Mouse (Mus musculus): Measurements from ENCODE around the gene H2-DMb2. TPM values are rescaled to one million over a fixed set of nuclear protein-coding genes. Genes with fewer than 3 reads are reported as not detected.

H2-DMb2 gene
- polyA plus RNA-seq, 1 experiment from 2014 or later = 15.3 TPM

- H3K4me2 ChIP-seq (ENCODE audit: low read length) = no peak overlapping the region
- 77% methylated on average over 5 of the region's 6 CpGs for WGBS
Observed at GRCm38 (mm10) chr17:34108460-34108859, 34.6 kb upstream of the H2-DMb2 start.

GRCm38 (mm10) chr17:34109038-34109805 is 33.9 kb upstream of the H2-DMb2 start:
- peak; percentile 53 for TF ChIP-seq CTCF (IDR thresholded peaks at IDR 0.05; ENCODE audit: low read depth)
- no peak overlapping the region for H3K4me3 ChIP-seq (replicated peaks; ENCODE audit: low read depth, low read length)
- H3K36me3 ChIP-seq (ENCODE audit: insufficient read depth, low read length) = peaks cover 44% of the 10 kb centered on the region
- DNase-seq (ENCODE audit: low spot score) (peak; percentile 59), ATAC-seq (replicated peaks; ENCODE audit: low FRiP score, low read depth) (no peak)
- no peaks in the 10 kb centered on the region for H3K4me1 ChIP-seq (replicated peaks; ENCODE audit: insufficient read depth, low read length)
- 75% methylated on average over 14 of the region's 14 CpGs for WGBS
- H3K4me2 ChIP-seq (ENCODE audit: low read length) = no peak overlapping the region
- H3K27ac ChIP-seq = no peak overlapping the region
- H3K9ac ChIP-seq (ENCODE audit: low read depth, low read length) = no peak overlapping the region
- no peaks in the 10 kb centered on the region for H3K9me3 ChIP-seq (replicated peaks; ENCODE audit: low read length)
- H3K27me3 ChIP-seq (ENCODE audit: insufficient read depth, low read length) = no peaks in the 10 kb centered on the region

More at GRCm38 (mm10) chr17:34108460-34108859, 34.6 kb upstream of the H2-DMb2 start:
- no peak overlapping the region for H3K27ac ChIP-seq
- no peak for DNase-seq (ENCODE audit: low spot score)
- H3K9me3 ChIP-seq (replicated peaks; ENCODE audit: low read length) = no peaks in the 10 kb centered on the region
- no peak for ATAC-seq (replicated peaks; ENCODE audit: low FRiP score, low read depth)
- H3K4me3 ChIP-seq (replicated peaks; ENCODE audit: low read depth, low read length) = no peak overlapping the region
- H3K9ac ChIP-seq (ENCODE audit: low read depth, low read length) = no peak overlapping the region
- H3K36me3 ChIP-seq (ENCODE audit: insufficient read depth, low read length) = peaks cover 36% of the 10 kb centered on the region
- H3K27me3 ChIP-seq (ENCODE audit: insufficient read depth, low read length) = no peaks in the 10 kb centered on the region
- TF ChIP-seq CTCF (IDR thresholded peaks at IDR 0.05; ENCODE audit: low read depth) = no peak
- no peaks in the 10 kb centered on the region for H3K4me1 ChIP-seq (replicated peaks; ENCODE audit: insufficient read depth, low read length)

GRCm38 (mm10) chr17:34109806-34110195 is 33.3 kb upstream of the H2-DMb2 start:
- ATAC-seq (replicated peaks; ENCODE audit: low FRiP score, low read depth) (no peak), DNase-seq (ENCODE audit: low spot score) (no peak)
- no peak overlapping the region for H3K27ac ChIP-seq
- H3K4me3 ChIP-seq (replicated peaks; ENCODE audit: low read depth, low read length) = no peak overlapping the region
- no peak overlapping the region for H3K9ac ChIP-seq (ENCODE audit: low read depth, low read length)
- WGBS = 75% methylated on average over 3 of the region's 3 CpGs
- no peak overlapping the region for H3K4me2 ChIP-seq (ENCODE audit: low read length)
- peaks cover under 1% of the 10 kb centered on the region; the same call in 1 of the 2 replicates for H3K4me1 ChIP-seq (replicated peaks; ENCODE audit: insufficient read depth, low read length)
- H3K27me3 ChIP-seq (ENCODE audit: insufficient read depth, low read length) = no peaks in the 10 kb centered on the region
- no peaks in the 10 kb centered on the region for H3K9me3 ChIP-seq (replicated peaks; ENCODE audit: low read length)
- no peak for TF ChIP-seq CTCF (IDR thresholded peaks at IDR 0.05; ENCODE audit: low read depth)
- peaks cover 50% of the 10 kb centered on the region for H3K36me3 ChIP-seq (ENCODE audit: insufficient read depth, low read length)

- 62% methylated on average over 8 of the region's 8 CpGs for WGBS
- ATAC-seq (replicated peaks; ENCODE audit: low FRiP score, low read depth) (no peak), DNase-seq (ENCODE audit: low spot score) (no peak)
- Histone ChIP-seq H3K27me3 (ENCODE audit: insufficient read depth, low read length) (no peaks in the 10 kb centered on the region), H3K27ac (no peak overlapping the region), H3K4me2 (ENCODE audit: low read length) (no peak overlapping the region), H3K4me1 (replicated peaks; ENCODE audit: insufficient read depth, low read length) (peaks cover 5% of the 10 kb centered on the region), H3K9me3 (replicated peaks; ENCODE audit: low read length) (no peaks in the 10 kb centered on the region), H3K36me3 (ENCODE audit: insufficient read depth, low read length) (peaks cover 55% of the 10 kb centered on the region), H3K9ac (ENCODE audit: low read depth, low read length) (no peak overlapping the region), H3K4me3 (replicated peaks; ENCODE audit: low read depth, low read length) (no peak overlapping the region)
- no peak for TF ChIP-seq CTCF (IDR thresholded peaks at IDR 0.05; ENCODE audit: low read depth)
Observed at GRCm38 (mm10) chr17:34110309-34110708, 32.8 kb upstream of the H2-DMb2 start.

GRCm38 (mm10) chr17:34114114-34114513 is 29.0 kb upstream of the H2-DMb2 start:
- Histone ChIP-seq H3K4me1 (replicated peaks; ENCODE audit: insufficient read depth, low read length) (peaks cover 5% of the 10 kb centered on the region), H3K27me3 (ENCODE audit: insufficient read depth, low read length) (no peaks in the 10 kb centered on the region), H3K36me3 (ENCODE audit: insufficient read depth, low read length) (peaks cover 73% of the 10 kb centered on the region), H3K4me2 (ENCODE audit: low read length) (no peak overlapping the region), H3K9me3 (replicated peaks; ENCODE audit: low read length) (no peaks in the 10 kb centered on the region), H3K27ac (no peak overlapping the region), H3K9ac (ENCODE audit: low read depth, low read length) (no peak overlapping the region), H3K4me3 (replicated peaks; ENCODE audit: low read depth, low read length) (no peak overlapping the region)
- 94% methylated on average over 7 of the region's 7 CpGs for WGBS
- ATAC-seq (replicated peaks; ENCODE audit: low FRiP score, low read depth) (no peak), DNase-seq (ENCODE audit: low spot score) (no peak)
- no peak for TF ChIP-seq CTCF (IDR thresholded peaks at IDR 0.05; ENCODE audit: low read depth)

- DNase-seq (ENCODE audit: low spot score) (no peak), ATAC-seq (replicated peaks; ENCODE audit: low FRiP score, low read depth) (no peak)
- Histone ChIP-seq H3K27ac (no peak overlapping the region), H3K36me3 (ENCODE audit: insufficient read depth, low read length) (peaks cover 55% of the 10 kb centered on the region), H3K4me2 (ENCODE audit: low read length) (peak overlapping the region; percentile 83), H3K9me3 (replicated peaks; ENCODE audit: low read length) (no peaks in the 10 kb centered on the region), H3K9ac (ENCODE audit: low read depth, low read length) (peak overlapping the region; percentile 88), H3K4me3 (replicated peaks; ENCODE audit: low read depth, low read length) (peak overlapping the region; percentile 95), H3K4me1 (replicated peaks; ENCODE audit: insufficient read depth, low read length) (peaks cover 5% of the 10 kb centered on the region), H3K27me3 (ENCODE audit: insufficient read depth, low read length) (no peaks in the 10 kb centered on the region)
- TF ChIP-seq CTCF (IDR thresholded peaks at IDR 0.05; ENCODE audit: low read depth) = no peak
- 13% methylated on average over 7 of the region's 7 CpGs for WGBS
Observed at GRCm38 (mm10) chr17:34116736-34117370, 26.3 kb upstream of the H2-DMb2 start.
